Mouse (Mus musculus) CD8-positive naive resting alpha-beta T cell, adult 2 months (primary cell): Measurements from ENCODE around the gene Glo1.
"Not testable (repeated sequence)": the region's sequence is repeated elsewhere in the genome, so short reads cannot be mapped to it uniquely, and the experiment has no call there.

Experiments
- DNase-seq, 2 experiments: peaks; one replicate each; pipeline ENCODE4 v3.0.0; 2022; ENCODE audit warnings: low read depth in 2 of 2, low spot score in 2 of 2

Glo1 gene

GRCm38 (mm10) chr17:30626719-30627118, at the start of gene Glo1:
Gene Glo1 (minus strand): TSS chr17:30626871.
- DNase-seq: not testable (repeated sequence)

- no peak for DNase-seq
These were observed 48.5 kb upstream of the Glo1 start for GRCm38 (mm10) chr17:30675021-30675740.

DNA sequence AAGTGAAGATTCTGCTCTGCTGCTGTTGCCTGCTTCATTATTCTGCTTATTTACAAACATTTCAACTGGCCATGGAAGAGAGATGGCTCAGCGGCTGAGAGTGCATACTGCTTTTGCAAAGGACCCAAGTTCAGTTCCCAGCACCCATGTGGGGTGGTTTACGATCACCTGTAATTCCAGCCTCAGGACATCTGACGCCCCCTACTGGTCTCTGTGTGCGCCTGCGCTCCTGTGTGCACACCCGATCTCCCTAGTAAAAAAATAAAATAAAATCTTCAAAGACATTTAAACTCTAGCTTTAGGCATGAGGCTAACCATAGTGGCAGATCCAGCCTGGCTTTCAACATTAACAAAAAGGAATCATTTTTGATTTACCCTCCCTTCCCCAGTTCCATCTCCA, 46.4 kb upstream of the Glo1 start:
- no peak for DNase-seq

DNA sequence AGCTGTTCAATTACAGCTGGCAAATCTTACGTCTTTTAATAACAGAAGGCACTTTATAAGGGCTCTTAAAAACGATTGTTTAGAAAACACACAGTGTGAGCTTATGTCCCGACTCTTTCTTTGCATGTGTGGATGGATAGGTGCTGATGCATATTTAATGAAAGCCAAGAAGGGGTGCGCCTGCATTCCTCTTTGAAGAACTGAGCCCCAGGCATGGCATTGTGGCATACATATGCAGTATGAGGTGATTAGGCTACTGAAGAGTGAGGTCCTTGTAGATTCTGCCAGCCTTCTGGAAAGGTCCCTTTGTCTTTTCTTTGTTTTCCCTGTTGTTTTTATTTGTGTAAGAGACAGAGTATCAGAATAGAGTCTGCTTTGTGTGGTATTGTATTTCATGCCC, 45.9 kb upstream of the Glo1 start:
- no peak for DNase-seq

DNA sequence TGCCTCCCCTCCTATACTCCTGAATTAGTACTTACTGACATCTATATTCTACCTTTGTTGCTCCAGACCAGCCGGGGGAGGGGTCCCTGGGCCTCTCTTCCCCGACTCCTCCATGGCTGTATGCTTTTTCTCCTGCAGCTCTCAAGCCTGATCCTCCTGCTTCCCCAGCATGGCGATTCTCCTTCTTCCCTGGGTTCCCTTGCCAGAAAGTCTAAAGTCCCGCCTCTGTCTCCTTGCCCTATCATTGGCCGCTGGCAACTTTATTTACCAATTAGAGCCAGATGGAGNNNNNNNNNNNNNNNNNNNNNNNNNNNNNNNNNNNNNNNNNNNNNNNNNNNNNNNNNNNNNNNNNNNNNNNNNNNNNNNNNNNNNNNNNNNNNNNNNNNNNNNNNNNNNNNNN, 38.2 kb upstream of the Glo1 start:
- DNase-seq: no peak

- DNase-seq: no peak
These were observed 36.5 kb upstream of the Glo1 start for GRCm38 (mm10) chr17:30663170-30663569.

DNA sequence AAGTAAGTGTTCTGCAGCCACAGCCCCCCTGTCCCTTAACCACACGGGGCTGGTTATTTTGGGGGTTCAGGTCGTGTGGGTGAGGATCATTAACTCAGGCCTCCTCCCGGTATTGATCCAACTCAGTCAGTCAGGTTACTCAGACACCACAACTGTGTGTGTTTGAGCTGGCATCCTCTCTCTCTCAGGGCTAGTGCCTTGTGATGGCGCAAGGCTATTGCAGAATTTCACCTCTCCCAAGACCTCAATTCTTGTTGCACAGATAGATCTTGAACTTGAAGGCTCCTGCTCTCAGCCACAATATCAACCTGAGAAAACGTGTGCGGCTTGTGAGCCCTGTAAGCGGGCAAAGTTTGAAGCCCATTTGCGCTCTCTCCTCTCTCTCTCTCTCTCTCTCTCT, 35.5 kb upstream of the Glo1 start:
- no peak for DNase-seq

GRCm38 (mm10) chr17:30658152-30658544, 31.5 kb upstream of the Glo1 start:
- DNase-seq: peak; percentile 31 to 37

- DNase-seq: peak in 1 of 2 experiments; percentile 8
These were observed 31.0 kb upstream of the Glo1 start for GRCm38 (mm10) chr17:30657530-30658151.

- DNase-seq: peak; percentile 39 to 58
These were observed 26.3 kb upstream of the Glo1 start for GRCm38 (mm10) chr17:30653010-30653409.

DNA sequence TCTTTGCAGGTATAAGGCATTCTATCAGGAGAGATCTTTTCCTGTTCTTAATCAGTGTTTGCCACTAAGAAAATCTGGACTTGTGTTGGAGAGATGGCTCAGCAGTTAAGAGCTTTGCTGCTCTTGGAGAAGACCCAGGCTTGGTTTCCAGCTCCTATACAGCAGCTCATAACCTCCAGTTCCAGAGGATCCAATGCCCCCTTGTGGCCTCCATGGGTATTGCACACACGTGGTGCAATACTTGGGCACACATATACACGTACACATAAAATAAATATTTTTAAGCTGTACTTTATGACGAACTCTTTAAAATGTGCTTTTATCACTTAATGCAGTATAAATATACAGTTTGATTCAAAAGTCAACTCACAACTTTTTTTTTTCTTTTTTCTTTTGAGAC, 22.1 kb upstream of the Glo1 start:
- DNase-seq: peak; percentile 20 to 29

DNA sequence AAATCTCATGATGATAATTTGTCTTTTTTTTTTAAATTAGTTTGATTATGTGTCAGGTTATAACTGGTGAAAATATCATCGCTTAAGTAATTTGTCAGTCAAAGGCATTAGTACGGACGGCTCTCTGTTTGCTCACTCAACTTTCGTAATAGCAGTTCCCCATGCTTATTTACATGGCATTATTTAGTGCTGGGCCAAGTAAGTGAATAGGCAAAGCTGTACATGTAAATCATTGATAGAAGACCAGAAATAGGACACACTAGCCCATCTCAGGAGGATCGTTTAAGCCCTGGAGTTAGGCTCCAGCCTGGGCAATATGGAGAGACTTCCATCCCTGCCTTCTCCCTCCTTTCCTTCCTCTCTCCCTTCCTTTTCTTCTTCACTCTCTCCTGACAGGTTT, 14.2 kb upstream of the Glo1 start:
- no peak for DNase-seq

DNA sequence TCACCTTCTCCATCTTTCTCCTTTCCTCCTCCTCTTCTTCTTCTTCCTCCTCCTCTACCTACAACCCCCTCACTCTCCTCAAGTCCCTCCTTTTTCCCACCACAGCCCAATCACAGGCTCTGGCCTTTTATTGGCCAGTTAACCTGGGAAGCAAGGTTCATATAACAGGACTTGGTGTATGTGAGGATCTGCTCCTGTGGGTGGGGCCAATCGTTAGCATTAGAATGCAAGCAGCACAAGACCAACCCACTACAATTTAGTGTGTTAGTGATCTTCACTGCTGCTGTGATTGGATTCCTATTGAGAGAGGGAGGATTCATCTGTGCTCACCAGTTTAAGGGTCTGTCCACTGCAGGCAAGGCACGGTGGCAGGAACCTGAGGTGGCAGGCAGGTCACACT, 12.3 kb upstream of the Glo1 start:
- no peak for DNase-seq

- DNase-seq: no peak
These were observed 11.0 kb upstream of the Glo1 start for GRCm38 (mm10) chr17:30637714-30638113.

GRCm38 (mm10) chr17:30635367-30635766, 8.7 kb upstream of the Glo1 start:
- no peak for DNase-seq

- DNase-seq: not testable (repeated sequence)
These were observed 2.5 kb downstream of the Glo1 start, which contains the start of gene Dnah8 for GRCm38 (mm10) chr17:30624132-30624531. Gene Dnah8 (plus strand): TSS chr17:30624354.

GRCm38 (mm10) chr17:30623200-30623599, 3.5 kb downstream of the Glo1 start:
- DNase-seq: no peak

DNA sequence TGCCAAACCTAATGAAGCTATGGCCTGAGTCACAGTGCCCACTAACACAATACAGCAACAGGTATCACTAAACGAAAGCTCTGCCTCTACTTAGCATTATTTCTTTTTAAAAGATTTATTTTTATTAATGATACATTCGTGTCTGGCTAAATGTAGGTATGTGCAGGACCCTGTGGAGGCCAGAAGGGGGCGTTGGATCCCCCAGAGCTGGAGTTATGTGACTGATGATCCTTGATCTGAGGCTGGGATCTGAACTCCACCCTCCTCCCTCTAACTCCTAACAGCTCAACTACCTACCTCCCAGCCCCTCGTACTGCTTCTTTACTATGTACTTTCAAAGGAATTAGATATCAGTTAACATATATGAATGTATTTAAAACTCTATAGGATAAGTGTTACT, 5.2 kb downstream of the Glo1 start:
- DNase-seq: no peak

- no peak for DNase-seq
These were observed 6.1 kb downstream of the Glo1 start for GRCm38 (mm10) chr17:30620548-30620947.

DNA sequence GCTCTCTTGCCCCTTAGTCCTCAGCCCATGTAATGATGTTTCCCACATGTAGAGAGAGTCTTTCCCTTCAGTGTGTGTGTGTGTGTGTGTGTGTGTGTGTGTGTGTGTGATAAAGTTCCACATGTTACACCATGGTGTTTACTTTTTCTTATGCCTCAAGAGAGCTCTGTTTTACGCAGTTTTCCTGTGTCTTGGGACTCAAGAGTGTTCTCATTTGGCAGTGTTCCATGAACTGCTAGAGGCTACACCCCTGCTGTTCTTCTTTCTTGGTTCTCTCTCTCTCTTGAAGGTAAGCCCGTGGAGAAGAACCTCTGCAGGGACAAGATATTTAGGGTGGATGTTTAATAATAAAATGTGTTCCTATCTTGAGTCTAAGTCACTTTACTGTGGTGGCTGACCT, 7.5 kb downstream of the Glo1 start:
- DNase-seq: no peak

DNA sequence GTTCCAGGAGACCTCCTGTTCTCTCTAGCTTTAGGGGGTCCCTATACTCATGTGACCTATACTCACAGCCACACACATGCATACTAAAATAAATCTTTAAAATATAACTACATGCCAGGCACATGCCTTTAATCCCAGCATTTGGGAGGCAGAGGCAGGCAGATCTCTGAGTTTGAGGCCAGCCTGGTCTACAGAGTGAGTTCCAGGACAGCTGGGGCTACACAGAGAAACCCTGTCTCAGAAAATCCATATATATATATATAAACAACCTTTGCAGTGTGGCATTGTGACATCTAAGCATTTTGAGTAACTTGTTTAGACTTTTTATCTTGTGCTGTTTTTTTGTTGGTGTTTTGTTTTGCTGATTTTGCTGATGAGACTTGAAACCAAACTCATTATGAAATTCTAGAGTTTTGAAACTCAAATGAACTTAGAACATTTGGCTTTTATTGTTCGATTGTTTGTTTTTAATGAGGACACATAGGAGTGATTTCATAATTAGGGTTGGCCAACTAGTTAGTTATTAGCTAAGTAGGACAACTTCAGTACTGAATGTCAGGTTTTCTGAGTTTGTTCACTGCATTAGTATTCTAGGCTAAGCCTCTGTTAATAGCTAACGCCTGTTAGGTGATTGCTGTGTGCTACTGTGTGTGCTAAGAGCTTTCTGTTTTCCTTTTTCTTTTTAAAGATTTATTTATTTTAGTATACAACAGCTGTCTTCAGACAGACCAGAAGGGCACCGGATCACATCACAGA, 8.4 kb downstream of the Glo1 start:
- DNase-seq: no peak

DNA sequence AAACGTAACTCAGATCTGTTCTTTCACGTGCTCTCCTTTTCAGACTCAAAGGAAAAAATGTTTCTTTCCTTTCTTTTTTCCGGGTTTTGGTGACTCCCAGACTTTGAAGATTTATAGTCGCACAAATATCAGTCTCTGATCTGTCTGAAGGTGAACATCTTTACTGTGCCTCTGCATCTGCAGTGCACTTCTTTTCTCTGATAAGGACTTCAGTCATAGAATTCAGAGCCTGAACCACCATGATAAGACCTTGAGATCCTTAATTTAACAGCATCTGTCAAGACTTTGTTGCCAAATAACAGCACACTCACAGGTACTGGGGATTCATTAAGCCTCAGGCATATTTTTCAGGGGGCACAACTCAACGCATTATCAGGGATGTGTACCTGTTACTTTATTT, 10.5 kb downstream of the Glo1 start:
- DNase-seq: no peak
